Mouse (Mus musculus): Measurements from ENCODE around the gene Myt1l.

DNA sequence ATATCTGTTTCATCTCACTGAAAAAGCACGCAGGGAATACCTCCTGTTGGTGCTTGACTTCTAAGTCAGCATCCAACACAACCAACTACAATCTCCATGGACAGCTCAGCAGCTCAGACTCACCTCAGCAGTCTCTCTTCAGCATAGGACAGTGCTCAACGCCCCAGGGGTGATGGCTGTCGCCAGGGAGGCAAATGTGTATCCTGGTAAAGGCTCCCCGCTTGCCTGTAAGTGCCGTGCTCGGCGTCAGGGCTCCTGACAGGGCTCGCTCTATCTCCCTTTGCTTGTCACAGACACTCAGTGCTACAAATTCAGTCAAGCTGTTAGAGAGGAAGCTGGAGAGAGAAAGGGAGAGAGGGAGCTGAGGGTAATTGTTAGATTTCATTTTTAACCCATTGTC is 158.1 kb downstream of the Myt1l start:
- TF ChIP-seq CTCF (conservative IDR thresholded peaks at IDR 0.05; ENCODE audit: insufficient read depth, insufficient read length, low read depth, low read length) (no peak), POLR2A (IDR thresholded peaks at IDR 0.05; ENCODE audit: low read depth, low read length) (no peak)

Data from kidney, adult 2 months (tissue).